Mouse (Mus musculus) embryonic fibroblast, embryonic 13.5 days (primary cell): ENCODE measurements at regions not wholly inside any gene's neighbourhood (a gene's known extent, or its start where the extent isn't known, plus 50 kb on each side); places are given as distances from the start of the nearest gene placed in this dataset.

Experiments used
- CTCF ChIP-seq: IDR thresholded peaks from 2 replicates; pipeline ENCODE4 v1.5.1; 2011; ENCODE audit warnings: mild to moderate bottlenecking, control low read depth, low read length, moderate library complexity, borderline replicate concordance; ENCODE audit not compliant: insufficient read depth
- POLR2A ChIP-seq: IDR thresholded peaks from 2 replicates; pipeline ENCODE4 v1.6.1; 2011; ENCODE audit warnings: low read depth, mild to moderate bottlenecking, control low read depth, low read length, moderate library complexity

- TF ChIP-seq CTCF (no peak), POLR2A (no peak)
Measured at GRCm38 (mm10) chr8:115475156-115475555, 232.4 kb downstream of the Maf start.
